Mouse (Mus musculus): ENCODE measurements at regions not wholly inside any gene's neighbourhood (a gene's known extent, or its start where the extent isn't known, plus 50 kb on each side); places are given as distances from the start of the nearest gene placed in this dataset.

DNA sequence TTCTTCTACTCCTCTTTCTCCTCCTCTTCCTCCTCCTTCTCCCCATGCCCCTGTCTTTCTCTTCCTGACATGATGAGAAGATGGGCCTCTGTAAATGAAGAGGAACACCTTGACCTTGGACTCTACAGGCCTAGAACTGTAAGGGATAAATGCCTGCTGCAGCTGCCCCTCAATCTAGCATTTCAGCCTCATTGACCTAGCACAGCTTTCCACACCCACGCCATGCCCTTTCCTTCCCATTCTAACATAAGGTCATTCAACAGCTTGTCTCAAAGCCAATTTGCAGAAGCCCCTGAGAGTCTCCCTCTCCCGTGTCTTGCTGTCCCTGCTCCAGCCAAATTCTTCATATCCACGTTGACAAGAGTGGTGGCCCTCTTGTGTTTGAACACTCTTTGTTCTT is 63.8 kb upstream of the Dscam start:
- Histone ChIP-seq H3K36me3 (ENCODE audit: control insufficient read depth, insufficient read depth, low read length) (no peaks in the 10 kb centered on the region), H3K9ac (ENCODE audit: low read length) (no peak overlapping the region), H3K4me1 (ENCODE audit: control insufficient read depth, insufficient read depth, low read length) (no peaks in the 10 kb centered on the region), H3K4me2 (no peak overlapping the region), H3K4me3 (ENCODE audit: low read depth, low read length) (no peak overlapping the region), H3K27ac (ENCODE audit: low read depth, low read length) (no peak overlapping the region), H3K9me3 (ENCODE audit: control insufficient read depth, low read length) (no peaks in the 10 kb centered on the region), H3K27me3 (ENCODE audit: control insufficient read depth, insufficient read depth, low read length) (no peaks in the 10 kb centered on the region)
- no peak for ATAC-seq (ENCODE audit: low FRiP score)
- no peak for DNase-seq (ENCODE audit: low spot score, missing footprints)
- 68% methylated on average over 3 of the region's 3 CpGs for WGBS

DNA sequence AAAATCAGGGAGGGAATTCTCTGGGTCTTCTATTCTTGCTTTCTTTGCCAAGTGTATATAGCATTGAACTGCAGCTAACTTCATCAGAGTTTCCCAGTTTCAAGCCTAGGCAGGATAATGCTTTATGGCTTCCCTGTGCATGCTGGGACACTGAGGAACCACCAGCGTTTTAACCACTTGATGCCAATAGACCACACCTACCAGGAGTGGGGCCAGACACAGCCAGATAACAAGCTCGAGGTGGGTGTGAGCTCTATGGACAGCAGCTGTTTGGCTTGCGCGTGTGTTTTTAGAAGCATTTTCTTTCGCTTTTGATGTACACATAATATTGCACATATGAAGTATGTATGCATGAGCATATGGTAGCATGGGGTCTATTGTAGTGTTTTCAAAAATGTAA is 69.1 kb upstream of the Dscam start:
- Histone ChIP-seq H3K4me3 (ENCODE audit: low read depth, low read length) (no peak overlapping the region), H3K9me3 (ENCODE audit: control insufficient read depth, low read length) (no peaks in the 10 kb centered on the region), H3K4me2 (no peak overlapping the region), H3K27ac (ENCODE audit: low read depth, low read length) (no peak overlapping the region), H3K36me3 (ENCODE audit: control insufficient read depth, insufficient read depth, low read length) (no peaks in the 10 kb centered on the region), H3K27me3 (ENCODE audit: control insufficient read depth, insufficient read depth, low read length) (no peaks in the 10 kb centered on the region), H3K4me1 (ENCODE audit: control insufficient read depth, insufficient read depth, low read length) (no peaks in the 10 kb centered on the region), H3K9ac (ENCODE audit: low read length) (no peak overlapping the region)
- ATAC-seq (ENCODE audit: low FRiP score) (no peak), DNase-seq (ENCODE audit: low spot score, missing footprints) (no peak)
- 84% methylated on average over 5 of the region's 5 CpGs for WGBS

DNA sequence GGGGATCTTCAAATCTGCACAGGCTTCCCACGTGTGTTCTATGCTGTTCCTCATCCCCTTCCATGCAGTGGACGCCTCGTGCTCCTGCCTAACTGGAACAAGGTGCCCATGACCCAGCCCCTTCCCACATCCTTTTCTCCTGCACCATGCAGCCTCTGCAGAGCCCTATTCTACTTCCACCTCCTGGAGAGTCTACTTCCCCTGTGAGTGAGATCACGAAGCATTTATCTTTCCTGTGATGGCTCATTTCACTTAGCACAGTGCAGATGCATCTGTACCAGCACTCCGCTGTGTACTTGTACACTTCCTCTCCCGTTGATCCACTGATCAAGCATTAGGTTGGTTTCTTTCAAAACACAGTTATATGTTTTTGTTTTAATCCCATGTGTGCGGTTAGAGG is 69.5 kb upstream of the Dscam start:
- H3K27me3 ChIP-seq (ENCODE audit: control insufficient read depth, insufficient read depth, low read length) = no peaks in the 10 kb centered on the region
- no peaks in the 10 kb centered on the region for H3K4me1 ChIP-seq (ENCODE audit: control insufficient read depth, insufficient read depth, low read length)
- no peaks in the 10 kb centered on the region for H3K9me3 ChIP-seq (ENCODE audit: control insufficient read depth, low read length)
- 80% methylated on average over 7 of the region's 7 CpGs for WGBS
- H3K27ac ChIP-seq (ENCODE audit: low read depth, low read length) = no peak overlapping the region
- H3K36me3 ChIP-seq (ENCODE audit: control insufficient read depth, insufficient read depth, low read length) = no peaks in the 10 kb centered on the region
- ATAC-seq (ENCODE audit: low FRiP score) (no peak), DNase-seq (ENCODE audit: low spot score, missing footprints) (no peak)
- H3K4me3 ChIP-seq (ENCODE audit: low read depth, low read length) = no peak overlapping the region
- no peak overlapping the region for H3K4me2 ChIP-seq
- no peak overlapping the region for H3K9ac ChIP-seq (ENCODE audit: low read length)

DNA sequence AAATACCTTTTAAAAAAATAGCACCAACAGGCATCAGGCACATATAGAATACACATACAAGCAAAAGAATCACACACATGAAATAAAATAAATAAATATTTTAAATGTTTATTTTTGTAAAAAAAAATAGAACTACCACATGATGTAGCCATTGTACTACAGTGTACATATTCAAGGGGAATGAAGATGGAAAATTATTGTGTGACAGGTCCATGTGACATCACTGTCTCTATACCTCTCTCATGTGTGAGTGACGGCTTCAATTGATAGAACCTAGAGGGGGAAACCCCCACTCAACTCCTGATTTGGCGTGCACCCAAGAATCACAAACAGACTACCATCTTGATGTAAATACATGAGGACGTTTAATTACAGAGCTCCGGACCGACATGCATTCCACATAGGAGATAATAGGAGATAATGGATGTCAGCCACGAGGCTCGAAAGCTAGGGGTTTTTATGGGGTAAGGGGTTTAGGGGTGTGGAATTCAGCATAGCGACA is 70.4 kb upstream of the Dscam start:
- ATAC-seq (ENCODE audit: low FRiP score) (no peak), DNase-seq (ENCODE audit: low spot score, missing footprints) (no peak)
- Histone ChIP-seq H3K27me3 (ENCODE audit: control insufficient read depth, insufficient read depth, low read length) (no peaks in the 10 kb centered on the region), H3K4me3 (ENCODE audit: low read depth, low read length) (no peak overlapping the region), H3K4me1 (ENCODE audit: control insufficient read depth, insufficient read depth, low read length) (no peaks in the 10 kb centered on the region), H3K27ac (ENCODE audit: low read depth, low read length) (no peak overlapping the region), H3K36me3 (ENCODE audit: control insufficient read depth, insufficient read depth, low read length) (no peaks in the 10 kb centered on the region), H3K9ac (ENCODE audit: low read length) (no peak overlapping the region), H3K4me2 (no peak overlapping the region), H3K9me3 (ENCODE audit: control insufficient read depth, low read length) (no peaks in the 10 kb centered on the region)
- 88% methylated on average over 8 of the region's 8 CpGs for WGBS

DNA sequence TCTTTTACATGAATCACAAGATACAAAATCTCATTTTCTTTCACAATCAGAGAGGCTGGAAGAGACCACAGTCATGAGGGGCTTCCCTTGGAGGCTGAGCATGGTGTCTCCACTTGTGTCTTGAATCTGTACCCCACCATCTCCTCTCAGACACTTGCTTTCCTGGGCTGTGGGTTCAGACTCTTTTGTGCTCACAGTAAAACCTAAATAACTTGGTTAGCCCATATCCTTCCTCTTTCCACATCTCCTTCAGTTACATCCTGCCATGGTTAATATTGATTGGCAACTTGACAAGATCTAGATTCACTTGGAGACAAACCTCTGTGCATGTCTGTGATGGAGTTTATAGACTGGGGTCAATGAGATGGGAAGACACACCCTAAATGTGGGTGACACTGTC is 71.1 kb upstream of the Dscam start:
- H3K9ac ChIP-seq (ENCODE audit: low read length) = no peak overlapping the region
- no peaks in the 10 kb centered on the region for H3K36me3 ChIP-seq (ENCODE audit: control insufficient read depth, insufficient read depth, low read length)
- no peak overlapping the region for H3K27ac ChIP-seq (ENCODE audit: low read depth, low read length)
- H3K4me3 ChIP-seq (ENCODE audit: low read depth, low read length) = no peak overlapping the region
- H3K4me2 ChIP-seq = no peak overlapping the region
- ATAC-seq (ENCODE audit: low FRiP score) (no peak), DNase-seq (ENCODE audit: low spot score, missing footprints) (no peak)
- H3K27me3 ChIP-seq (ENCODE audit: control insufficient read depth, insufficient read depth, low read length) = no peaks in the 10 kb centered on the region
- no peaks in the 10 kb centered on the region for H3K9me3 ChIP-seq (ENCODE audit: control insufficient read depth, low read length)
- H3K4me1 ChIP-seq (ENCODE audit: control insufficient read depth, insufficient read depth, low read length) = no peaks in the 10 kb centered on the region

DNA sequence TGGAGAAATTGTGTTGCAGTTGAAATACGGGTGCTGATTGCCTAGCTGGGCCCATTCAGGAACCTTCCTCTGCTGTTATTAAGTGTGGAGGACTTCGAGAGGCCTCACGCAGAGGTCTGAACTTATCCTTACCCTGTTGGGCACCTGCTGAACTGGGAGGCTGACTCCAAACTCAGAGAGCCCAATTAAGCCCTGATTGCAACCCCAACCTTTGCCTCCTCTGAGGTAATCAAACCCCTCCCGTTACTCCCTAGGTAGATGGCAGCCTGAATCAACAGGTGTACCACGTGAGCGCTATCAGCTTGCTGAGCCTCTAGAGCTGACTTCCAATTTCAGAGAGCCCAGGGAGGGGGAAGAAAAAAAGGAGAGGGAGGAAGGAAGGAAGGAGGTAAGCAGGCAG is 79.9 kb upstream of the Dscam start:
- ATAC-seq (ENCODE audit: low FRiP score) (no peak), DNase-seq (ENCODE audit: low spot score, missing footprints) (no peak)
- Histone ChIP-seq H3K4me3 (ENCODE audit: low read depth, low read length) (no peak overlapping the region), H3K9ac (ENCODE audit: low read length) (no peak overlapping the region), H3K4me2 (no peak overlapping the region), H3K4me1 (ENCODE audit: control insufficient read depth, insufficient read depth, low read length) (no peaks in the 10 kb centered on the region), H3K9me3 (ENCODE audit: control insufficient read depth, low read length) (no peaks in the 10 kb centered on the region), H3K27ac (ENCODE audit: low read depth, low read length) (no peak overlapping the region), H3K36me3 (ENCODE audit: control insufficient read depth, insufficient read depth, low read length) (no peaks in the 10 kb centered on the region), H3K27me3 (ENCODE audit: control insufficient read depth, insufficient read depth, low read length) (no peaks in the 10 kb centered on the region)
- 72% methylated on average over 6 of the region's 6 CpGs for WGBS

DNA sequence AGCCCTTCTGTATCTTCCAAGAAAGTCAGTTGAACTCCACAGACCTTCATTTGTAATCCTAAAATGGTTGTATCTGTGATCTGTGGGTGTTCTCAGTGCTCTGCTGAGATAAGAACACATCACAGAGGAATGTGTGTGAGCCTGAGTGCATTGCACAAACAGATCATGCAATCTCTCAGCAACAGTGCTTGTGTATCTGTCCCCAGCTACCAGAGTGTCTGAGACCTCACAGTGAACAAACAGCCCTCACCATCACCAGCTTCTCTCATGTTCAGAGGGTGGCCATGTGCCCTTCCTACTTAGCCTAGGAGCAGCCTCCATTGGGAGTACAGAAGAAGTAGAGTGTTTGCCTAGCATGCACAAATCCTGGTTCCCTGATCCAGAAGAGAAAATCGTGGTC is 82.0 kb upstream of the Dscam start:
- DNase-seq (ENCODE audit: low spot score, missing footprints) = no peak
- no peak overlapping the region for H3K9ac ChIP-seq (ENCODE audit: low read length)
- no peaks in the 10 kb centered on the region for H3K4me1 ChIP-seq (ENCODE audit: control insufficient read depth, insufficient read depth, low read length)
- no peaks in the 10 kb centered on the region for H3K27me3 ChIP-seq (ENCODE audit: control insufficient read depth, insufficient read depth, low read length)
- H3K36me3 ChIP-seq (ENCODE audit: control insufficient read depth, insufficient read depth, low read length) = no peaks in the 10 kb centered on the region
- H3K9me3 ChIP-seq (ENCODE audit: control insufficient read depth, low read length) = no peaks in the 10 kb centered on the region
- WGBS = 93% methylated on average over 1 of the region's 1 CpGs
- ATAC-seq (ENCODE audit: low FRiP score) = no peak
- no peak overlapping the region for H3K4me3 ChIP-seq (ENCODE audit: low read depth, low read length)
- no peak overlapping the region for H3K27ac ChIP-seq (ENCODE audit: low read depth, low read length)
- H3K4me2 ChIP-seq = no peak overlapping the region

DNA sequence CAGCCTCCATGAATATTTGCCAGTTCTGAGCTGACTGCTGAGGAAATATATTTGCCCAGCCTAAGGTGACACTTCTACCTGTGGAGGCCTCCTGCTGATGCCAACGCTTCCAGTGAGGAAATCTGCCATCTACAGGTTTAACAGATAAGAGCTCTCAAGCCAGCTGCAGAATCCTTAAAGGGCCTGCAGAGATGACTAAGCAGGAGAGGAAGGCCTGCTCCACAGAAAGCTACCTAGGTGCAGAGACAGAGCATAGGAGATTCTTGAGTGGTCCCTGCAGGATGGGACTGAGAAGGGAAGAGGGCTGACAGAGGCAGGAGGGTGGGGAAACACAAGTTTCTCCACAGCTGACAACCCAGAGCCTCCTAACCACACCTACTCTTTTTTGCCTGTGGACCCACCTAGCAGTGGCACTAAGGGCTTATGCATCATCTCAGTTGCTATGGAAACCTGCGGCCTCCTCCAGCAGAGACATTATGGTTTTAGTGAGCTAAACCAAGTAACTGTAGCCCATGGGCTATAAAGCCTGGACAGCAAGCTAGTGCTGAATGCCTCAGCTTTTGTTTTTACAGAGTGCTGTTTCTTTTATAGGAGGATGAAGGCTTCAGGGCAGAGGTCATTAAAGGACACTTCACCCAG is 82.6 kb upstream of the Dscam start:
- Histone ChIP-seq H3K4me1 (ENCODE audit: control insufficient read depth, insufficient read depth, low read length) (no peaks in the 10 kb centered on the region), H3K9ac (ENCODE audit: low read length) (no peak overlapping the region), H3K36me3 (ENCODE audit: control insufficient read depth, insufficient read depth, low read length) (no peaks in the 10 kb centered on the region), H3K27me3 (ENCODE audit: control insufficient read depth, insufficient read depth, low read length) (no peaks in the 10 kb centered on the region), H3K4me2 (no peak overlapping the region), H3K9me3 (ENCODE audit: control insufficient read depth, low read length) (no peaks in the 10 kb centered on the region), H3K27ac (ENCODE audit: low read depth, low read length) (no peak overlapping the region), H3K4me3 (ENCODE audit: low read depth, low read length) (no peak overlapping the region)
- WGBS = 57% methylated on average over 2 of the region's 2 CpGs
- DNase-seq (ENCODE audit: low spot score, missing footprints) = no peak
- ATAC-seq (ENCODE audit: low FRiP score) = no peak

DNA sequence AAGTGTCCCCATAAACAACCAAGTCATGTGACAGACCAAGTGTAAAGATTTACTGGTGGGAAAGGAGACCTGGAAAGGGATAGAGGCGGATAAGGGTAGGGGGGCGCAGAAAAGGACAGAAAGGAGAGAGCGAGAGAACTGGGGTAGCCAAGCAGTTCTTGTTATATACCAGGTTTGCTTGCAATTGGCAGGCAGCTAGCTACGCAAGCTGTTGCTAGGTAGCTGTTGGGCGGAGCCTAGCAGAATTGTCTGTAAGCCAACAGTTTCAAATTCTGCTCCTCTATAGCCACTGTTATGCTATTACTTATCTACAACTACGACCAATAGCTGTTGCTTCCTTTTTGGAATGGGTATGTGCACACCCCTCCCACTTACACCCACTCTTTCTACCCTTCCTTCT is 88.3 kb upstream of the Dscam start:
- DNase-seq (ENCODE audit: low spot score, missing footprints) = no peak
- H3K9me3 ChIP-seq (ENCODE audit: control insufficient read depth, low read length) = no peaks in the 10 kb centered on the region
- H3K27ac ChIP-seq (ENCODE audit: low read depth, low read length) = no peak overlapping the region

More for the DNA sequence above, 88.3 kb upstream of the Dscam start:
- Histone ChIP-seq H3K9ac (ENCODE audit: low read length) (no peak overlapping the region), H3K4me3 (ENCODE audit: low read depth, low read length) (no peak overlapping the region), H3K27me3 (ENCODE audit: control insufficient read depth, insufficient read depth, low read length) (no peaks in the 10 kb centered on the region), H3K4me2 (no peak overlapping the region), H3K36me3 (ENCODE audit: control insufficient read depth, insufficient read depth, low read length) (no peaks in the 10 kb centered on the region), H3K4me1 (ENCODE audit: control insufficient read depth, insufficient read depth, low read length) (peaks cover 6% of the 10 kb centered on the region)
- WGBS = 86% methylated on average over 6 of the region's 6 CpGs
- no peak for ATAC-seq (ENCODE audit: low FRiP score)

Data from midbrain, embryonic 11.5 days (tissue).